Mouse (Mus musculus) forebrain, embryonic 11.5 days (tissue): ENCODE measurements around the gene Map1s. TPM values are rescaled to one million over a fixed set of nuclear protein-coding genes. Genes with fewer than 3 reads are reported as not detected.

Experiments
- ATAC-seq: fragments of 200-750 bp; cut with Nextera tagmentation; replicated peaks from 2 replicates; pipeline ENCODE4 v1.8.0; 2017; ENCODE audit warnings: moderate TSS enrichment; ENCODE audit not compliant: low FRiP score
- DNase-seq: peaks from one replicate; pipeline ENCODE4 v3.0.0-alpha.2; 2017; ENCODE audit warnings: low spot score
- H3K27ac ChIP-seq: fragments of 300-500 bp; sonication (generic); 2 replicates; pipeline ENCODE4 v1.5.1; 2014; ENCODE audit warnings: low read depth, low read length
- H3K27me3 ChIP-seq: fragments of 300-500 bp; sonication (generic); 2 replicates; pipeline ENCODE4 v1.6.1; 2014; ENCODE audit warnings: mild to moderate bottlenecking, low read length, mixed read lengths; ENCODE audit not compliant: control insufficient read depth, insufficient read depth
- H3K36me3 ChIP-seq: fragments of 300-500 bp; sonication (generic); 2 replicates; pipeline ENCODE4 v1.6.1; 2014; ENCODE audit warnings: mild to moderate bottlenecking, low read length, moderate library complexity, mixed read lengths; ENCODE audit not compliant: control insufficient read depth, insufficient read depth
- H3K4me1 ChIP-seq: fragments of 300-500 bp; sonication (generic); replicated peaks from 2 replicates; pipeline ENCODE4 v1.6.1; 2014; ENCODE audit warnings: low read length, mixed read lengths; ENCODE audit not compliant: control insufficient read depth, insufficient read depth
- H3K4me2 ChIP-seq: fragments of 300-500 bp; sonication (generic); 2 replicates; pipeline ENCODE4 v1.6.1; 2014; ENCODE audit warnings: low read depth, mild to moderate bottlenecking, low read length, moderate library complexity, mixed read lengths; ENCODE audit not compliant: severe bottlenecking
- H3K4me3 ChIP-seq: fragments of 300-500 bp; sonication (generic); 2 replicates; pipeline ENCODE4 v1.5.1; 2014; ENCODE audit warnings: low read depth, low read length
- H3K9ac ChIP-seq: fragments of 300-500 bp; sonication (generic); 2 replicates; pipeline ENCODE4 v1.6.1; 2014; ENCODE audit warnings: low read length
- H3K9me3 ChIP-seq: fragments of 300-500 bp; sonication (generic); 2 replicates; pipeline ENCODE4 v1.6.1; 2016; ENCODE audit warnings: low read length, mixed read lengths; ENCODE audit not compliant: control insufficient read depth
- WGBS: fragments of 180-500 bp; shearing (Covaris S2); extraction: QIAGEN DNeasy Blood & Tissue Kit; methylation state at CpG from one replicate; pipeline ENCODE4 v1.1.7; 2014; 5-methylcytosine and 5-hydroxymethylcytosine counted together
- polyA plus RNA-seq: library from polyadenylated mRNA; unstranded; fragments of >200 nt; fragmentation: Nextera tagmentation; extraction: Ambion mirVana; gene quantifications from 2 replicates; pipeline ENCODE4 v1.2.1, GENCODE M21; 2014

Gene Map1s
- polyA plus RNA-seq, result 57.3 and 59.9 TPM in 2 replicates

DNA sequence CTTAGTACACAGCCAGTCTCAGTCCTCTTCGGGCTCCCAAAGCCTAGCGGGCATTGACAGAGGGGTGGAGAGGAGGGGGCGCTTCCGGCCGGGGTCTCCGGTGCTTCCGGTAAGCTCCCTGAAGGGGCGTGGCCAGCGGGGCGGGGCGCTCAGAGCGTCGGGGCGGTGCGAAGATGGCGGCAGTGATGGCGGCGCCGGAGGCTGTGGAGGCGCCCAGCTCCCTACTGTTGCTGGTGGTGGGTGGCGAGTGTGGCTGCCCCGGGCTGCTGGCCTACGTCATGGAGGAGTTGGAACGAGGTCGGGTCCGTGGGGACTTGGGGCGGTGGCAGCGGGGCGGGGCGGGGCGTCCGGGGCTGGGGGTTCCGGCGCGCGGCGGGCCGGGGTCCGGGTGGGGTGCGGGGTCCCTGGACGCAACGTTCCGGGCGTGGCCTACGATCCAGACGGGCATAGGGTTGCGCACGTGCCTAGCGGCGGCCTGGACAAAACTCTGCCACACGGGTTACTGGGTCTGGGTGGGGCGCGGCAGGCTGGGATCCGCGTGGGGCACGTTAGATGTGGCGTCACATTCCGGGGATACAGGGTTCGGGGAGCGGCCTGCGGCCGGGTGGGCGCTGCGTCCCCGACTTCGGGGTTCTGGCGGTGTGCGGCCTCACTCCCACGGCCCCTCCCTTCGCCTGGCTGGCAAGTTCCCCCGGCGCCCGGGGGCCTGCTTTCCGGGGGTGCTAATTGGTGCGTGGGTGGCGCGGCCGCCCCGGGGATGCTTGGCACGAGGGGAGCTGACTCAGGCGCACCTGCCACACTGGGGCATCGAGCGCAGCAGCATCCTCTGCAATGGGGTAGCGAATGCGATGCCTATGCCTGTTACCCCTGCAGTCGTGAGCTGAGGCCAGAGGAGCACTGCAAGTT is at the start of gene Map1s:
Map1s (plus strand) TSS at position 102 of the 906 bp plus-strand sequence.
- Histone ChIP-seq H3K27me3 (no peaks in the 10 kb centered on the region), H3K27ac (peak within 1 kb of the TSS; percentile 76), H3K4me3 (peak within 1 kb of the TSS; percentile 95), H3K4me1 (0 out of 2 replicates have a peak, but pooled peaks cover 3% of the 10 kb centered on the region), H3K9me3 (no peaks in the 10 kb centered on the region), H3K36me3 (0 out of 2 replicates have a peak, but pooled peaks cover 2% of the 10 kb centered on the region), H3K4me2 (peak within 1 kb of the TSS; percentile 94), H3K9ac (peak within 1 kb of the TSS; percentile 90)
- ATAC-seq, result peak; percentile 94
- DNase-seq, result peak; percentile 96
- under 1% methylated on average over 81 of the region's 86 CpGs for WGBS

DNA sequence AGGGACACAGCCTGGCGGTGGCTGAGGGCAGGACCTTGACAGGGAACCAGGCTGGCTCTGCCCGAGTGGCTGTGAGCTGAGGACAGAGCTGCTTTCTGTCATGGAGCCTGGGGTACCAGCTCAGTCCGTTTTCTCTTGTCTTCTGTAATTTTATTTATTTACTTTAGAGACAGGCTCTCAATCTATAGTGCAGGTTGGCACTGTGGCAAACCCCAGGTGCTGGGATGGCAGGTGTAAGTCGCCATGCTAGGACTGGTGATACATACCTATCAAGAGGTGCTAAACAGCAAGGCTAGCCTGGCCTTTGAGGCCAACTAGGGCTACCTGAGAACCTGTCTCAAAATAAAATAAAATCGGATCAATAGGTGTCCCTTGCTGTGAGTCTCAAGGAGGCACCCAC is 49.7 kb upstream of the Map1s start:
- Histone ChIP-seq H3K4me3 (no peak overlapping the region), H3K27me3 (no peaks in the 10 kb centered on the region; the same call in 1 of the 2 replicates), H3K4me1 (peaks cover 11% of the 10 kb centered on the region), H3K9ac (no peak overlapping the region), H3K36me3 (no peaks in the 10 kb centered on the region), H3K9me3 (no peaks in the 10 kb centered on the region), H3K27ac (no peak overlapping the region), H3K4me2 (0 out of 2 replicates have a peak overlapping the region, but pooled peaks have one; percentile 90)
- WGBS, result 60% methylated on average over 5 of the region's 5 CpGs
- ATAC-seq (no peak), DNase-seq (no peak)

DNA sequence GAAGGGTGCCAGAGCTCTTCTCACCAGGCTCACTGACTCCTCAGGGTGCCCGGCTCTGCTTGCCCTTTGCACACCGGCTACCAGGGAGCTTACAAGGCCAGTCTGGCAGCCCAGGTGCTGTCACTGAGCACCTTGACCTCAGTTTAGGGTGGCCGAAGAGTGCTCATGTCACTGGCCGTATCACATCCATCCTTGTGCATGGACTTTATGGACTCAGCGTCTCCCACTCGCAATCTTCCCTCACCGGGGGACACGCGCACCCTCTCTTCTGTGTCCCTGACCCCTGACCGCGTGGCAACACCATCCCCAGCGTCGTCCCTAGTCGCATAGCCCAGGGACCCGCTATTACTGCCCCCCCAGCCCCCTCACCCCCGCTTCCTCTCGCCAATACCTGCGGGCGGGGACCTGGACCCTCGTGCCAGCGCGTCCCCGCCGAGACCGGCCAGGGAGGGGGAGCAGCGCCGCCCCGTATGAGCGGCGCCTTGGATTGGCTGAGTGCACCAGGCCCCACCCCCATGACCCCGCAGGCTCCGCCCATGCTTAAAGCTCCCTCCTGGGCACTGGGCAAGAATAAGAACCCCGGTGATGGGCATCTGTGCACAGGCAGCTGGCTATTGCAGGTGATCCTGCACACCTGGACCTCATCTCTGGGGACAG is 49.1 kb upstream of the Map1s start:
- peak; percentile 82 for ATAC-seq
- H3K27ac ChIP-seq, result no peak overlapping the region
- peak overlapping the region; percentile 90 for H3K4me2 ChIP-seq
- no peaks in the 10 kb centered on the region for H3K36me3 ChIP-seq
- 9% methylated on average over 33 of the region's 33 CpGs for WGBS
- DNase-seq, result peak; percentile 85
- H3K27me3 ChIP-seq, result no peaks in the 10 kb centered on the region; the same call in 1 of the 2 replicates
- peaks cover 11% of the 10 kb centered on the region for H3K4me1 ChIP-seq
- H3K9ac ChIP-seq, result peak overlapping the region; percentile 52
- H3K9me3 ChIP-seq, result no peaks in the 10 kb centered on the region
- H3K4me3 ChIP-seq, result peak overlapping the region; percentile 39

DNA sequence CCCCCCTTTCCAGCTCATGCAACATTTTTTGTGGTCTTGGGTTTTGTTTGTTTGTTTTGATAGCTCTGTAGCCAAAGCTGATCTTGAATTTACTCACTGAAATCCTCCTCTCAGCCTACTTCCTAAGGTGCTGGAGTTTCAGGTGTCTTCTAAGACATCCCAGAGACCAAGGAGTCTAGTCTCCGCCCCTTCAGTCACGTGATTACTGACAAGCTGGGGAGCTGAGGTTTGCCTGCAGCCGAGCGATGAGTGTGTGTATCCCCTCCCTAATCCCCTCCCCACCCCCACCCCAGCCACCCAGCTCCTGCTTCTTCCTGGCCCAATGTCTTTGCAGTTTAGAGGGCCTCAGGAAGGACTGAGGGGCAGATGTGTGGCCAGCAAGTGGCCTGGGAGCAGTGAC is 48.2 kb upstream of the Map1s start:
- peaks cover 2% of the 10 kb centered on the region; the same call in 1 of the 2 replicates for H3K27me3 ChIP-seq
- no peak overlapping the region; the same call in 1 of the 2 replicates for H3K9ac ChIP-seq
- ATAC-seq, result no peak
- 7% methylated on average over 4 of the region's 4 CpGs for whole genome bisulfite sequencing
- no peak overlapping the region for H3K4me3 ChIP-seq
- H3K36me3 ChIP-seq, result no peaks in the 10 kb centered on the region
- H3K4me2 ChIP-seq, result no peak overlapping the region
- DNase-seq, result no peak
- no peak overlapping the region for H3K27ac ChIP-seq
- no peaks in the 10 kb centered on the region for H3K9me3 ChIP-seq
- H3K4me1 ChIP-seq, result peaks cover 13% of the 10 kb centered on the region

GRCm38 (mm10) chr8:70862824-70863641 is 42.7 kb upstream of the Map1s start, which contains the start of gene Kcnn1:
Kcnn1 (minus strand) TSS chr8:70863258.
- H3K4me3 ChIP-seq, result peak within 1 kb of the TSS; percentile 54
- ATAC-seq (no peak), DNase-seq (peak; percentile 80)
- H3K27ac ChIP-seq, result peak within 1 kb of the TSS; percentile 96
- H3K9me3 ChIP-seq, result no peaks in the 10 kb centered on the region
- WGBS, result under 1% methylated on average over 55 of the region's 55 CpGs
- peaks cover 7% of the 10 kb centered on the region for H3K27me3 ChIP-seq
- peak within 1 kb of the TSS; percentile 79 for H3K9ac ChIP-seq
- no peaks in the 10 kb centered on the region for H3K36me3 ChIP-seq
- peak within 1 kb of the TSS; percentile 97 for H3K4me2 ChIP-seq
- peaks cover 25% of the 10 kb centered on the region for H3K4me1 ChIP-seq

GRCm38 (mm10) chr8:70863956-70864711 is 41.6 kb upstream of the Map1s start:
- peaks cover 28% of the 10 kb centered on the region for H3K4me1 ChIP-seq
- no peak for ATAC-seq

DNA sequence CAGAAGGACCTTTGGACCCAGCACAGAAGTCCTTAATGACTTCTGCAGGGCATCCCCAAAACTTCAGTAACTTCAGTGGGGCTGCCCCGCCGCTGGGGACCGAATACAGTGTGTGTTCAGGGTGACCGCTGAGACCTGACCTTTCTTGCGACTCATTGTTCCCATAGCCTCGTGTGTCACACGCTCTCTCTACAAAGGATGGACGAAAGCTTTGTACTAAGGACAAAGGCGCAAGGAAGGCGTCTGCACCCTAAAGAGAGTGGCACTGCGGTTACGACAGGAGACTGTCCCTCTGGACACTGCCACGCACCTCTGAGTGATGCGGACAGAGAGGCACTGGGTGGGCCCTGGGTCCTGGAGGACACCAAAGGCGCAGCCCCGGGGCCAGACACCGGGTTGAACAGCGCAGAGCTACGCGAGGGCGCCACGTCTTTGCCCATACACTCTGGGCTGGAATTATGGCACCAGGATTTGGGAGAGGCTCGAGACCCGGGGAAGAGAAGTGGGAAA is 41.0 kb upstream of the Map1s start:
- H3K4me1 ChIP-seq, result peaks cover 28% of the 10 kb centered on the region
- under 1% methylated on average over 24 of the region's 24 CpGs for WGBS
- peak; percentile 43 for ATAC-seq

More at GRCm38 (mm10) chr8:70863956-70864711, 41.6 kb upstream of the Map1s start:
- H3K27me3 ChIP-seq, result peaks cover 7% of the 10 kb centered on the region
- H3K27ac ChIP-seq, result peak overlapping the region; percentile 96
- 1% methylated on average over 46 of the region's 46 CpGs for whole genome bisulfite sequencing
- no peaks in the 10 kb centered on the region for H3K9me3 ChIP-seq
- H3K36me3 ChIP-seq, result no peaks in the 10 kb centered on the region
- H3K4me2 ChIP-seq, result peak overlapping the region; percentile 97
- DNase-seq, result peak; percentile 76
- H3K4me3 ChIP-seq, result peak overlapping the region; percentile 54
- peak overlapping the region; percentile 79 for H3K9ac ChIP-seq

More for the DNA sequence above, 41.0 kb upstream of the Map1s start:
- H3K4me2 ChIP-seq, result peak overlapping the region; percentile 97
- peak overlapping the region; percentile 96 for H3K27ac ChIP-seq
- H3K4me3 ChIP-seq, result peak overlapping the region; percentile 54
- peak; percentile 79 for DNase-seq
- peak overlapping the region; percentile 79 for H3K9ac ChIP-seq
- H3K27me3 ChIP-seq, result peaks cover 7% of the 10 kb centered on the region
- H3K9me3 ChIP-seq, result no peaks in the 10 kb centered on the region
- H3K36me3 ChIP-seq, result no peaks in the 10 kb centered on the region
